Mouse (Mus musculus): Measurements from ENCODE around the gene Fbp2. TPM values are rescaled to one million over a fixed set of nuclear protein-coding genes. Genes with fewer than 3 reads are reported as not detected.
A peak's percentile ranks its signal among the peaks of the same experiment; 100 is the strongest.

Gene Fbp2
- polyA plus RNA-seq, 1 experiment, result not detected

GRCm38 (mm10) chr13:62883925-62884324 is 25.7 kb upstream of the Fbp2 start:
- Histone ChIP-seq H3K27ac (ENCODE audit: insufficient read depth, low read depth, low read length) (no peak overlapping the region), H3K4me1 (ENCODE audit: control insufficient read depth, insufficient read depth, low read length) (peaks cover 13% of the 10 kb centered on the region), H3K4me3 (ENCODE audit: insufficient read depth, low read length) (no peak overlapping the region)
- no peak for TF ChIP-seq CTCF (IDR thresholded peaks at IDR 0.05; ENCODE audit: low read depth, low read length)
- no peak for TF ChIP-seq POLR2A (IDR thresholded peaks at IDR 0.05; ENCODE audit: borderline replicate concordance, low read depth, low read length)

GRCm38 (mm10) chr13:62883436-62883835 is 25.2 kb upstream of the Fbp2 start:
- TF ChIP-seq CTCF (IDR thresholded peaks at IDR 0.05; ENCODE audit: low read depth, low read length) (no peak), POLR2A (IDR thresholded peaks at IDR 0.05; ENCODE audit: borderline replicate concordance, low read depth, low read length) (no peak)
- Histone ChIP-seq H3K27ac (ENCODE audit: insufficient read depth, low read depth, low read length) (no peak overlapping the region), H3K4me3 (ENCODE audit: insufficient read depth, low read length) (no peak overlapping the region), H3K4me1 (ENCODE audit: control insufficient read depth, insufficient read depth, low read length) (peaks cover 13% of the 10 kb centered on the region)

- H3K4me3 ChIP-seq (ENCODE audit: insufficient read depth, low read length), result no peak overlapping the region
- H3K4me1 ChIP-seq (ENCODE audit: control insufficient read depth, insufficient read depth, low read length), result peaks cover 13% of the 10 kb centered on the region
- TF ChIP-seq CTCF (IDR thresholded peaks at IDR 0.05; ENCODE audit: low read depth, low read length), result no peak
- no peak for TF ChIP-seq POLR2A (IDR thresholded peaks at IDR 0.05; ENCODE audit: borderline replicate concordance, low read depth, low read length)
- no peak overlapping the region for H3K27ac ChIP-seq (ENCODE audit: insufficient read depth, low read depth, low read length)
Measured at GRCm38 (mm10) chr13:62882856-62883255, 24.6 kb upstream of the Fbp2 start.

- Histone ChIP-seq H3K4me3 (ENCODE audit: insufficient read depth, low read length) (no peak overlapping the region), H3K4me1 (ENCODE audit: control insufficient read depth, insufficient read depth, low read length) (peaks cover 13% of the 10 kb centered on the region), H3K27ac (ENCODE audit: insufficient read depth, low read depth, low read length) (no peak overlapping the region)
- TF ChIP-seq POLR2A (IDR thresholded peaks at IDR 0.05; ENCODE audit: borderline replicate concordance, low read depth, low read length), result no peak
- no peak for TF ChIP-seq CTCF (IDR thresholded peaks at IDR 0.05; ENCODE audit: low read depth, low read length)
Measured at GRCm38 (mm10) chr13:62881336-62881735, 23.1 kb upstream of the Fbp2 start.

- H3K4me1 ChIP-seq (ENCODE audit: control insufficient read depth, insufficient read depth, low read length), result peaks cover 13% of the 10 kb centered on the region
- H3K4me3 ChIP-seq (ENCODE audit: insufficient read depth, low read length), result no peak overlapping the region
- TF ChIP-seq CTCF (IDR thresholded peaks at IDR 0.05; ENCODE audit: low read depth, low read length) (no peak), POLR2A (IDR thresholded peaks at IDR 0.05; ENCODE audit: borderline replicate concordance, low read depth, low read length) (no peak)
- peak overlapping the region; percentile 82 for H3K27ac ChIP-seq (ENCODE audit: insufficient read depth, low read depth, low read length)
Measured at GRCm38 (mm10) chr13:62879831-62880615, 21.8 kb upstream of the Fbp2 start.

GRCm38 (mm10) chr13:62879411-62879810 is 21.2 kb upstream of the Fbp2 start:
- no peak overlapping the region for H3K4me3 ChIP-seq (ENCODE audit: insufficient read depth, low read length)
- TF ChIP-seq POLR2A (IDR thresholded peaks at IDR 0.05; ENCODE audit: borderline replicate concordance, low read depth, low read length), result no peak
- no peak for TF ChIP-seq CTCF (IDR thresholded peaks at IDR 0.05; ENCODE audit: low read depth, low read length)
- H3K27ac ChIP-seq (ENCODE audit: insufficient read depth, low read depth, low read length), result peak overlapping the region; percentile 82
- peaks cover 13% of the 10 kb centered on the region for H3K4me1 ChIP-seq (ENCODE audit: control insufficient read depth, insufficient read depth, low read length)

GRCm38 (mm10) chr13:62877247-62877646 is 19.0 kb upstream of the Fbp2 start:
- no peak overlapping the region for H3K27ac ChIP-seq (ENCODE audit: insufficient read depth, low read depth, low read length)
- TF ChIP-seq CTCF (IDR thresholded peaks at IDR 0.05; ENCODE audit: low read depth, low read length) (no peak), POLR2A (IDR thresholded peaks at IDR 0.05; ENCODE audit: borderline replicate concordance, low read depth, low read length) (no peak)
- H3K4me3 ChIP-seq (ENCODE audit: insufficient read depth, low read length), result no peak overlapping the region

GRCm38 (mm10) chr13:62876111-62876510 is 17.9 kb upstream of the Fbp2 start:
- Histone ChIP-seq H3K4me1 (ENCODE audit: control insufficient read depth, insufficient read depth, low read length) (peaks cover 13% of the 10 kb centered on the region), H3K4me3 (ENCODE audit: insufficient read depth, low read length) (no peak overlapping the region), H3K27ac (ENCODE audit: insufficient read depth, low read depth, low read length) (no peak overlapping the region)
- no peak for TF ChIP-seq CTCF (IDR thresholded peaks at IDR 0.05; ENCODE audit: low read depth, low read length)
- TF ChIP-seq POLR2A (IDR thresholded peaks at IDR 0.05; ENCODE audit: borderline replicate concordance, low read depth, low read length), result no peak

More at GRCm38 (mm10) chr13:62877247-62877646, 19.0 kb upstream of the Fbp2 start:
- H3K4me1 ChIP-seq (ENCODE audit: control insufficient read depth, insufficient read depth, low read length), result peaks cover 13% of the 10 kb centered on the region

GRCm38 (mm10) chr13:62872252-62872651 is 14.0 kb upstream of the Fbp2 start:
- Histone ChIP-seq H3K4me3 (ENCODE audit: insufficient read depth, low read length) (no peak overlapping the region), H3K4me1 (ENCODE audit: control insufficient read depth, insufficient read depth, low read length) (no peaks in the 10 kb centered on the region), H3K27ac (ENCODE audit: insufficient read depth, low read depth, low read length) (no peak overlapping the region)
- TF ChIP-seq POLR2A (IDR thresholded peaks at IDR 0.05; ENCODE audit: borderline replicate concordance, low read depth, low read length), result no peak
- no peak for TF ChIP-seq CTCF (IDR thresholded peaks at IDR 0.05; ENCODE audit: low read depth, low read length)

GRCm38 (mm10) chr13:62870605-62871004 is 12.4 kb upstream of the Fbp2 start:
- no peaks in the 10 kb centered on the region for H3K4me1 ChIP-seq (ENCODE audit: control insufficient read depth, insufficient read depth, low read length)
- no peak for TF ChIP-seq CTCF (IDR thresholded peaks at IDR 0.05; ENCODE audit: low read depth, low read length)
- no peak for TF ChIP-seq POLR2A (IDR thresholded peaks at IDR 0.05; ENCODE audit: borderline replicate concordance, low read depth, low read length)
- no peak overlapping the region for H3K27ac ChIP-seq (ENCODE audit: insufficient read depth, low read depth, low read length)
- no peak overlapping the region for H3K4me3 ChIP-seq (ENCODE audit: insufficient read depth, low read length)

All from bone marrow macrophage, adult 2 months (primary cell).